Mouse (Mus musculus) hindbrain, embryonic 11.5 days (tissue): Measurements from ENCODE around the gene St5. TPM values are rescaled to one million over a fixed set of nuclear protein-coding genes. Genes with fewer than 3 reads are reported as not detected.

Experiments used
- ATAC-seq: fragments of 200-750 bp; cut with Nextera tagmentation; 2 replicates; pipeline ENCODE4 v1.8.0; 2017; ENCODE audit warnings: mild to moderate bottlenecking, moderate TSS enrichment, moderate library complexity; ENCODE audit not compliant: low FRiP score
- DNase-seq: peaks from one replicate; pipeline ENCODE4 v3.0.0-alpha.2; 2015; ENCODE audit warnings: low spot score
- H3K27ac ChIP-seq: fragments of 300-500 bp; sonication (generic); 2 replicates; pipeline ENCODE4 v1.5.1; 2014; ENCODE audit warnings: mild to moderate bottlenecking, low read depth, low read length
- H3K27me3 ChIP-seq: fragments of 300-500 bp; sonication (generic); 2 replicates; pipeline ENCODE4 v1.6.1; 2014; ENCODE audit warnings: mild to moderate bottlenecking, low read length, moderate library complexity, mixed read lengths; ENCODE audit not compliant: control insufficient read depth, insufficient read depth
- H3K36me3 ChIP-seq: fragments of 300-500 bp; sonication (generic); 2 replicates; pipeline ENCODE4 v1.6.1; 2014; ENCODE audit warnings: mild to moderate bottlenecking, low read length, moderate library complexity, mixed read lengths; ENCODE audit not compliant: control insufficient read depth, insufficient read depth
- H3K4me1 ChIP-seq: fragments of 300-500 bp; sonication (generic); replicated peaks from 2 replicates; pipeline ENCODE4 v1.6.1; 2014; ENCODE audit warnings: low read length, mixed read lengths; ENCODE audit not compliant: control insufficient read depth, insufficient read depth
- H3K4me2 ChIP-seq: fragments of 300-500 bp; sonication (generic); replicated peaks from 2 replicates; pipeline ENCODE4 v1.6.1; 2014; ENCODE audit warnings: mild to moderate bottlenecking, low read depth, low read length
- H3K4me3 ChIP-seq: fragments of 300-500 bp; sonication (generic); 2 replicates; pipeline ENCODE4 v1.5.1; 2014; ENCODE audit warnings: low read depth, low read length
- H3K9ac ChIP-seq: fragments of 300-500 bp; sonication (generic); 2 replicates; pipeline ENCODE4 v1.6.1; 2014; ENCODE audit warnings: low read depth, low read length
- H3K9me3 ChIP-seq: fragments of 300-500 bp; sonication (generic); 2 replicates; pipeline ENCODE4 v1.6.1; 2016; ENCODE audit warnings: low read length; ENCODE audit not compliant: control insufficient read depth
- WGBS: fragments of 180-500 bp; shearing (Covaris S2); extraction: QIAGEN DNeasy Blood & Tissue Kit; methylation state at CpG from one replicate; pipeline ENCODE4 v1.1.7; 2014; 5-methylcytosine and 5-hydroxymethylcytosine counted together
- polyA plus RNA-seq: library from polyadenylated mRNA; unstranded; fragments of >200 nt; fragmentation: Nextera tagmentation; extraction: Ambion mirVana; gene quantifications from 2 replicates; pipeline ENCODE4 v1.2.1, GENCODE M21; 2014

St5 gene
- polyA plus RNA-seq, 1 experiment from 2014 or later = 32.5 TPM

DNA sequence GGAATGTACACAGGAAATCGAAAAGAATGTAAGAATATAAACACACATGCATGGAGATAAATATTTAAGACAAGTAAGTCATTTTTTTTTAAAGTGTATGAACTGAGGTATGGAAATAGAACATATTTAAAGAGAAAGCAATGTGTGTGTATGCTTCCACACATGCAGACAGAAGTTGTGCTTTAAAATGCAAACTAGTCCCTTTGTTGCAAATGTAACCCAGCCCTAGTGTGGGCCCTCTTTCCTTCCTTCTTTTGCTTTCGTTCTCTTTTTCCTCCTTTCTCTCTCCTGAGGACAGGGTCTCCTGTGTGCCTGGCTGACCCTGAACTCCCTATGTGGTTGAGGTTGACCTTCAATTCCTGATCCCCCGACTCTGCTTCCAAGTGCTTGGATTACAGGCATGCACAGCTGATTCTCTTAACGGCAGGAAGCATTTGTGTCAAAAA is 141.2 kb downstream of the St5 start:
- DNase-seq = no peak

DNA sequence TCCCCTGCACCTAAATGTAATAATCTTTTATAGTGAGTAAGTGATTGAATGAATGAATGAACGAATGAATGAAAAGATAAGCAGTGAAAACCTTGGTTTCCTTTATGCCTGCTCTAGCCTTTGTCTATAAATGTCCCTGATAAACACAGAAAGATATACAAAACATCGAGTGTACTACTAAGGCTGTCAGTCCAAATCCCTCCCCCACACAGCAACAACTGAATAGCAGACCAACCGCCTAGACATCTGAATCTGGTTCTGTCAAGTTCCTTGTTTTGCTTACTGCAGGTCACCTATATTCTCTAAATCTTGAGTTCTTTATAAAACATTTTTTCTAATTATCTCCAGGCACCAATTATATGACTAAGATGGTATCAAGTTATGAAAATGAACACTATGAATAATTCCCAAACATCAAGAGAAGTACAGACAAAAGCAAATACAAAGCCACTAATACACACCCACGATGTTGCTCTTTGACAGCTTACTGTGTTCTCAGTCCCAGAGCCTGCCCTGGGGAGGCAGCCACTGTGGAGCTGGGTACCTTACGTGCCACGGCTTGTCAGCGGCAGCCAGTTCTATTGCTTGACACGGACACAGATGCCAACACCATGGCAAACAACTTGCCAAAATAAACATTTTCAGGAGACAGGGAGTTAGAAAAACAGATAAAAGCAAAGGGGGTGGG is 141.8 kb downstream of the St5 start:
- no peaks in the 10 kb centered on the region for H3K4me1 ChIP-seq
- H3K27me3 ChIP-seq = no peaks in the 10 kb centered on the region
- H3K27ac ChIP-seq = no peak overlapping the region
- ATAC-seq (no peak), DNase-seq (no peak)
- H3K4me2 ChIP-seq = no peak overlapping the region
- H3K9me3 ChIP-seq = no peaks in the 10 kb centered on the region
- H3K4me3 ChIP-seq = no peak overlapping the region
- WGBS = 75% methylated on average over 8 of the region's 8 CpGs
- H3K36me3 ChIP-seq = no peaks in the 10 kb centered on the region
- H3K9ac ChIP-seq = no peak overlapping the region

More for the DNA sequence above, 141.2 kb downstream of the St5 start:
- no peaks in the 10 kb centered on the region for H3K27me3 ChIP-seq
- no peak overlapping the region for H3K27ac ChIP-seq
- no peak overlapping the region for H3K4me2 ChIP-seq
- H3K4me3 ChIP-seq = no peak overlapping the region
- no peaks in the 10 kb centered on the region for H3K4me1 ChIP-seq
- H3K36me3 ChIP-seq = no peaks in the 10 kb centered on the region
- H3K9me3 ChIP-seq = no peaks in the 10 kb centered on the region
- no peak overlapping the region for H3K9ac ChIP-seq
- 51% methylated on average over 4 of the region's 4 CpGs for WGBS
- no peak for ATAC-seq

DNA sequence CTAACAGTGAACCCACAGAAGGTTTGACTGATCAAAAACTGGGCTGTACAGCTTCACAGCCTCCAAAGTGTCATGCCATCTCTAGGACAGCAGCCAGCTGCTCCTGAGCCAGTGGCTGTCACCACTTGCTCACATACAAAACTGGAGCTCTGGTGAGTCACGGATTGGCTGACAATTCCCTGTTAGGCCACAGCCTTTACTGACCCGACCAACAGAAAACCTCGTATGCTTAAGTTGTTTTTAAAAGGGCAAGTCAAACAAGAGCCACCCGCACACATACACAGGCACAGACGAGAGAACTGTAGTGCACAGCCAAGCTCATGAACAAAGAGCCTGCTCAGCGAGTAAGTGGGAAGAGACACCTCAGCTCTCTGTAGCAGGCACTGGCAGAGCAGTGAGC is 143.9 kb downstream of the St5 start:
- no peak overlapping the region for H3K27ac ChIP-seq
- ATAC-seq = no peak
- H3K36me3 ChIP-seq = no peaks in the 10 kb centered on the region
- no peak overlapping the region for H3K4me2 ChIP-seq
- H3K27me3 ChIP-seq = no peaks in the 10 kb centered on the region
- no peak overlapping the region for H3K9ac ChIP-seq
- H3K4me3 ChIP-seq = no peak overlapping the region
- H3K4me1 ChIP-seq = no peaks in the 10 kb centered on the region
- no peaks in the 10 kb centered on the region for H3K9me3 ChIP-seq
- DNase-seq = no peak
- 55% methylated on average over 6 of the region's 6 CpGs for WGBS

DNA sequence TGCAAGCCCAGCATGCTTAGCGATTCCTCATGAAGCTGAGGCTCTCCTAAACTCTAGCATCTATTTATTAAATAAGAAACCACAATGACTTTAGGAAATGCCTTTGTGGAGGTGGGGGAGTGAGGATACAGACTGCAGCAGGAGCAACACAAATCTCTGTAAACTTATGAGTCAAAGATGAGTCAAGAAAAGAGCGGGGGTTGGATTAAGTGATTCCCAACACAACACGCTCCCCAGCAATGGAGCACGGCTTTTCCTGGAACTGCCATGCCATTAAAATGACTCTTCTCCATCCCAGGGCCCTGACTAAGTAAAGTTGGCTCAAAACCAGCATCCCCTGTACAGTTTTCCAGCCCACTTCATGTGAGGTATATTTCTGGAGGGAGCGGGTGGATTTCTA is 156.7 kb downstream of the St5 start:
- Histone ChIP-seq H3K9ac (no peak overlapping the region), H3K4me3 (no peak overlapping the region), H3K27ac (no peak overlapping the region), H3K9me3 (no peaks in the 10 kb centered on the region), H3K27me3 (no peaks in the 10 kb centered on the region), H3K4me2 (no peak overlapping the region), H3K4me1 (no peaks in the 10 kb centered on the region), H3K36me3 (no peaks in the 10 kb centered on the region)
- DNase-seq = no peak
- ATAC-seq = no peak
- 94% methylated on average over 5 of the region's 5 CpGs for WGBS

DNA sequence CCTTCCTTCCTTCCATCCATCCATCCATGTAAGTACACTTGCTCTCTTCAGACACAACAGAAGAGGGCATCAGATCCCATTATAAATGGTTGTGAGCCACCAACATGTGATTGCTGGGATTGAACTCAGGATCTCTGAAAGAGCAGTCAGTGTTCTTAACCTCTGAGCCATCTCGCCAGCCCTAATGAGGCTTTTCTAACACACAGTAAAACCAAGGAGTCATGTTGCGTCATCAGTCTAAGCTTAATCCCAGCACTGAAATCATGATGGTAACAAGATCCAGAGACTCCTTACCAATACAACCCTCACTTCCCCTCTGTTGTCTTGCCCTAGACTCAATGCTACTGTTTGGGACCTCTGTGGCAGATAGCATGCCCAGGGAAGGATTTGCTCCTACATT is 157.2 kb downstream of the St5 start:
- Histone ChIP-seq H3K4me1 (no peaks in the 10 kb centered on the region), H3K4me3 (no peak overlapping the region), H3K4me2 (no peak overlapping the region), H3K27me3 (no peaks in the 10 kb centered on the region), H3K9me3 (no peaks in the 10 kb centered on the region), H3K36me3 (no peaks in the 10 kb centered on the region), H3K9ac (no peak overlapping the region), H3K27ac (no peak overlapping the region)
- no peak for DNase-seq
- WGBS = 82% methylated on average over 2 of the region's 2 CpGs
- no peak for ATAC-seq

DNA sequence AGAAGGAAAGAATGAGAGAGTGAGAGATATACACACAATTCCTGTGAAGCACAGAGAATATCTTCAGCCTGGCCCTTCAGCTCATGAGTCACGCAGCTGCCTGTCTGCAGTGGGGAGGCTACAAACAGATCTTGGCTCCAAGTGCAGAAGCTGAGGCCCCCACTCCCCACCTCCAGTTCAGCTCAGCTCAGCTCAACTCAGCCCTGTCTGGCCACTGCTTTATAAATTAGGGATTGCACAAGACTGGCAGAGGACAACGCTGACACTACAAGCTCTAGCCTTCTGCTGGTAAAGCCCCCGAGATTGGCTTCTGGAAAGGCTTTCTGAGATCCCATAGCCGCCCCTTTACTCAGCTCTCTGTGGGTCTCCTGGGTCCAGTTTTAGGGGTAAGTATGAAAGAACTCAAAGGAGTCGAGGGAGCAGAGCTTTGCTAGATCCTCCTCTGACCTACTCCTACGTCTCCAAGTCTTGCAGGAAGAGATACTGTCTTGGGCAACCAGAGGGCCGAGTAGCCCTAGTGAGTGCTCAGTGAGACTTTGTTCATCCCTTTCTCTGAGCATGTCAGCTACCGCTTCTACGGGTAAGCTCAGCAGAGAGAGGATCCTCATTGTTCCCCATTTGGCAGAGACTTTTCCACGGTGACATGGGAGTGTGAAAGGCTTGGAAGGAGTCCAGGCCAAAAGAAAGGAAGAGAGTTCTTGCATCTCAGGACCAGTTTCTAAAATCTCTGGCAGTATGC is 158.0 kb downstream of the St5 start:
- Histone ChIP-seq H3K27ac (no peak overlapping the region), H3K27me3 (no peaks in the 10 kb centered on the region), H3K4me3 (no peak overlapping the region), H3K36me3 (no peaks in the 10 kb centered on the region), H3K9ac (no peak overlapping the region), H3K4me2 (no peak overlapping the region), H3K4me1 (no peaks in the 10 kb centered on the region), H3K9me3 (no peaks in the 10 kb centered on the region)
- 83% methylated on average over 10 of the region's 10 CpGs for WGBS
- DNase-seq (no peak), ATAC-seq (no peak)

DNA sequence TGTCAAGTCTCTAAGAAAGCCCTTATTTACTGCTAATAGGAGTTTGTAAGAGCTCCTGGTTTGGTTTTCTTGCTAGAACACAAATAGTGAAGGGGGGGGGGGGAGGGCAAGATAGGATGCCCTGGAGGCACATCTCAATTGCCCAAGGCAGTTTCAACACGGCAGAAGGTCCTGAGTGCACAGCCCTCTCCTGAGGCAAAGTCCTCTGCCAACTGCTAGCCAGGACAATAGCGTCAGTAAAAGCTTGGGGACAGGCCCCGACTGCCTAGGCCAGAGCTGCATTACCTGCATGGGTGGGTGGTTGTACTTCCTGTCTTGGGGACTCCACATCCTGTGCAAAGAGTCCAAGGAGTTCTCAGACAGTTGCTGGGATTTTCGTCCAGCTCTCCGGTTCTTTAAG is 158.6 kb downstream of the St5 start:
- H3K4me2 ChIP-seq = no peak overlapping the region
- no peaks in the 10 kb centered on the region for H3K4me1 ChIP-seq
- H3K9ac ChIP-seq = no peak overlapping the region
- H3K36me3 ChIP-seq = no peaks in the 10 kb centered on the region
- DNase-seq (no peak), ATAC-seq (no peak)
- no peak overlapping the region for H3K27ac ChIP-seq
- H3K27me3 ChIP-seq = no peaks in the 10 kb centered on the region
- H3K9me3 ChIP-seq = no peaks in the 10 kb centered on the region
- H3K4me3 ChIP-seq = no peak overlapping the region
- WGBS = 86% methylated on average over 5 of the region's 5 CpGs

DNA sequence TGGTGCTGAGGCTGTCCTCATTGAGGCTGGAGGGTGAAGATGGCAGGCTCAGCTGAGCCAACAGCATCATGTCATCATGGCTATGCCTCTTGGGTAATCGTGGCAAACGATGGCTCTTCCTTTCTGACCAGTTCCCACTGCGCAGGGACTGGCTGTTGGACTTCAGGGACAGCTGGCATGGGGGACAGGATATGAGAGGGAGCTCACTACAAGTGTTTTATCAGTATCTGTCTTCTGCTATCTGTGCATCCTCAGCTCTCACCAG is 161.1 kb downstream of the St5 start:
- Histone ChIP-seq H3K4me1 (no peaks in the 10 kb centered on the region), H3K4me2 (no peak overlapping the region), H3K4me3 (no peak overlapping the region), H3K27me3 (no peaks in the 10 kb centered on the region), H3K36me3 (no peaks in the 10 kb centered on the region; the same call in 1 of the 2 replicates), H3K9ac (no peak overlapping the region), H3K27ac (no peak overlapping the region), H3K9me3 (no peaks in the 10 kb centered on the region)
- WGBS = 95% methylated on average over 3 of the region's 3 CpGs
- no peak for ATAC-seq
- no peak for DNase-seq
